Mouse (Mus musculus): Measurements from ENCODE around the gene Ddr1.
"Not testable (repeated sequence)": the region's sequence is repeated elsewhere in the genome, so short reads cannot be mapped to it uniquely, and the experiment has no call there.

Gene Ddr1

GRCm38 (mm10) chr17:35704621-35705464 lies at the start of gene Ddr1:
TSS of gene Ddr1 (minus strand) at chr17:35704621.
- in situ Hi-C loops (cut with MboI, MseI): no loop called here

DNA sequence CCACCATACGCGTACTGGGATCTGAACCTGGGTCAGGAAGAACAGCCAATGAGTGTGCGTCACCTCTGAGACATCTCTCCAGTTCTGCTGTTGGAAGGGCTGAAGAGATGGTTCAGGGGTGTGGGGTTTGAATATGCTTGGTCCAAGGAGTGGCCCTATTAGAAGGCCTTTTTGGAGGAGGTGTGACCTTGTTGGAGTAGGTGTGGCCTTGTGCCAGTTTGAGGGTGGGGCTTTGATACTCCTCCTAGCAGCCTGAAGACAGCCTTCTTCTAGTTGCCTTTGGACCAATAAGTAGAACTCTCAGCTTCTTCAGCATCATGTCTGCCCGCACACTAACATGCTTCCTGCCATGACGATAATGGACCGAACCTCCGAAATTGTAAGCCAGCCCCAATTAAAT lies 49.2 kb upstream of the Ddr1 start:
- in situ Hi-C loops (cut with MboI, MseI): no loop called here

- in situ Hi-C loops (cut with MboI, MseI): no loop called here
Measured at GRCm38 (mm10) chr17:35752221-35752811, 47.9 kb upstream of the Ddr1 start.

- in situ Hi-C loops (cut with MboI, MseI): no loop called here
Measured at GRCm38 (mm10) chr17:35749685-35750084, 45.3 kb upstream of the Ddr1 start.

DNA sequence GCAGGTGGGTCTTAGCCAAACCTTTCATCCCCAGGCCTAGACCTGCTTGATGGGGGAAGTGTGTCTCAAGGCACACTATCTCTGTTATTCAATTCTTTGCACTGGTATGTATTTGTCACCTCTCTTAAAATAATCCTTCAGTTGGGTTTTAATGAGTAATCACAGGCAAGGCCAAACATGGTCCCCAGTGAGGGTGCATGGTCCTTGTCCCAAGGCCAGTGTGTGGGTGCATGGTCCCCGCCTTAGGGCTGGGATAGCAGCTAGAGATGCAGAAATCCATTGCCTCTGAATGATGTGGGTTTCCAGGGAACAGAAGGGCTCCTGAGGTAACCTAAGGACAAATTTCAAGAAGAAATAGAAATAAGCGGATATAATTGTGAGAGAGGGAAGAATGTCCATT lies 39.9 kb upstream of the Ddr1 start:
- in situ Hi-C loops (cut with MboI, MseI): no loop called here

- in situ Hi-C loops (cut with MboI, MseI): no loop called here
Measured at GRCm38 (mm10) chr17:35742948-35743347, 38.5 kb upstream of the Ddr1 start.

- in situ Hi-C loops (cut with MboI, MseI): no loop called here
Measured at GRCm38 (mm10) chr17:35741589-35742226, 37.3 kb upstream of the Ddr1 start.

DNA sequence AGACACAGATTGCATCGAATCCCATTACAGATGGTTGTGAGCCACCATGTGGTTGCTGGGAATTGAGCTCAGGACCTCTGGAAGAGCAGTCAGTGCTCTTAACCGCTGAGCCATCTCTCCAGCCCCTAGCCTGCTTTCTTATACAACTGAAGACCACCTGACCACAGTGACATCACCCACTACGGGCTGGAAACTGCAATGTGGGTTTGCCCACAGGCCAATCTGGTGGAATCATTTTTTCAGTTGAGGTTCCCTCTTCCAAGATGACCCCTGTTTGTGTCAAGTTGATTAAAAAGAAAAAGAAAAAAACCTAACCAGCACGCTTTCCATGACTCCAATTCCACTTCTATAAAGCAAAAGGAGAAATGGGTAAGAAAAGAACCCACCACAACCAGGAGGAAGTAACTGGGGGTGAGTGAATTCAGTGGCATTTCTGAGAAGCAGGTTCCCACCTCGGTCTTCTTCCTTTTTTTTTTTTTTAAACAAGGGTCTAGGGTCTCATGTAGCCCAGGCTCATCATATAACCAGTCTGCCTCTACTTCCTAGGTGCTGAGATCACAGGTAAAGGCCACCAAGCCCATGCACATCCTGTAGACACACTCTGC lies 36.0 kb upstream of the Ddr1 start:
- in situ Hi-C loops (cut with MboI, MseI): no loop called here

GRCm38 (mm10) chr17:35739675-35740074 lies 35.3 kb upstream of the Ddr1 start:
- in situ Hi-C loops (cut with MboI, MseI): loop anchor here (5.0 kb wide), 1 partner anchor 78 kb away; no protein-coding TSS in a partner anchor

GRCm38 (mm10) chr17:35737743-35738142 lies 33.3 kb upstream of the Ddr1 start:
- in situ Hi-C loops (cut with MboI, MseI): loop anchor here (5.0 kb wide), 1 partner anchor 80 kb away; no protein-coding TSS in a partner anchor

GRCm38 (mm10) chr17:35736280-35736960 lies 32.0 kb upstream of the Ddr1 start:
- in situ Hi-C loops (cut with MboI, MseI): loop anchor here (5.0 kb wide), 1 partner anchor 81 kb away; no protein-coding TSS in a partner anchor

- in situ Hi-C loops (cut with MboI, MseI): no loop called here
Measured at GRCm38 (mm10) chr17:35734478-35734877, 30.1 kb upstream of the Ddr1 start.

GRCm38 (mm10) chr17:35733398-35733797 lies 29.0 kb upstream of the Ddr1 start:
- in situ Hi-C loops (cut with MboI, MseI): no loop called here

- in situ Hi-C loops (cut with MboI, MseI): no loop called here
Measured at GRCm38 (mm10) chr17:35731431-35732145, 27.2 kb upstream of the Ddr1 start.

DNA sequence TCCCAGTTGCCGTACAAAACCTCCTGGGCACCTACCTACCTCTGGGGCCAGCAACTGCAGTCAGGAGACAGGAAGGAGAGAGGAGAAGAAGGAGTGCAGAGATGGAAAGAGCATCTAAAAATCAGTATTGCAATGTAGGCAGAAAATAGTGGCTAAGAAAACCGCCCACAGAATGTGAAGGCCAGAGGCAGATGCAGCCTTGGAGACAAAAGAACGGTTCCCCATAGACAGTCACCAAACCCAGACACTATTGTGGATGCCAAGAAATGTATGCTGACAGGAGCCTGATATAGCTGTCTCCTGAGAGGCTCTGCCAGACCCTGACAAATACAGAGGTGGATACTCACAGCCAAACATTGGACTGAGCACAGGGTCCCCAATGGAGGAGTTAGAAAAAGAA lies 25.7 kb upstream of the Ddr1 start:
- in situ Hi-C loops (cut with MboI, MseI): not testable (repeated sequence)

DNA sequence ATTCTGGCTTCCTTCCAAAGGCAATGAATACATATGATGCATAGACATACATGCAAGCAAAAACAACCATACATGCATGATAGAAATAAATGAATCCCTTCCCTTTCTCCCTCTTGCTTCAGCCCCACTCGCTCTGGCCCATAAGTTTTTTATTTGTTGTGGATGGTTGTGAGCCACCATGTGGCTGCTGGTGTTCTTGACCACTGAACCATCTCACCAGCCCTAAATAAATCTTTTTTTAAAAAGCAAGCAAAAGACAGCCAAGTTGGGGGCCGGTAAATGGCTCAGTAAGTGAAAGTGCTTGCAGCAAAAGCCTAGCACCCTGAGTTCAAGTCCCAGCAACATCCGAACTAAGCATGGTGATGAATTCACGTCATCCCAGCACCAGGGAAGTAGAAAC lies 24.4 kb upstream of the Ddr1 start:
- in situ Hi-C loops (cut with MboI, MseI): loop anchor here (5.0 kb wide), 1 partner anchor 97 kb away; no protein-coding TSS in a partner anchor

DNA sequence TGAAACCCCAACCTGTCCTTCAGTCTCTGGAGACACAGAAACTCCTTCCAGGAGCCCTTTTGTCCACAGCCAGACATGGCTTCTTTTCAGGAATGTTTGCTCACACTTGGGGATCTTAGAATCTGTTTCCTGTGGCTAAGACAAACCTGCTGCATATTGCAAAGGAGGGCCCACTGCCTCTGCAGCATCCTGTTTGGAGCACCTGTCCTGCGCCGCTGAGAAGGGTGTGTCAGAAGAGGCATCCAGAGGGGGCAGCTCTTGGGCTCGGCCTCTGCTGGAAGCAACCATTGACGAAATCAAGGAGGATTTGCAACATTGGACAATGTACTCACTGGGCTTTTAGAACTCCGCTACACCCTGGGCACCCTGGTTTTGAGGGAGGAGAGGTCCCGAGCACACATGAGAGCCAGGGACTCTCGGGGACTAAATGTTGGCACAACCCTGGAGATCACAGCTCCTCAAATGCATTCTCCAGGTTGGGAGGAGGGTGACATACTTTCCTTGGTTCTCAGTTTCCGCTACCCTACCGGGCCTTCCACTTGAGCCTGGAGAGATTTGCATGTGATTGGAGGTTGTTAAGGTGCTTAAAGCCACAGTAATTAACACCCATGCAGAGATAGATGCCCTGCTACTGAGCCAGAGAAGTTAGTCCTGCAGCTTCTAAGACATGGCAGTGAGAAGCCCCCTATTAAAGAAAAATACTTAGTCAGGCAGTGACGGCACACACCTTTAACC lies 23.2 kb upstream of the Ddr1 start:
- in situ Hi-C loops (cut with MboI, MseI): loop anchor here (5.0 kb wide), 1 partner anchor 95 kb away; no protein-coding TSS in a partner anchor

GRCm38 (mm10) chr17:35727028-35727427 lies 22.6 kb upstream of the Ddr1 start:
- in situ Hi-C loops (cut with MboI, MseI): loop anchor here (5.0 kb wide), 1 partner anchor 95 kb away; no protein-coding TSS in a partner anchor

DNA sequence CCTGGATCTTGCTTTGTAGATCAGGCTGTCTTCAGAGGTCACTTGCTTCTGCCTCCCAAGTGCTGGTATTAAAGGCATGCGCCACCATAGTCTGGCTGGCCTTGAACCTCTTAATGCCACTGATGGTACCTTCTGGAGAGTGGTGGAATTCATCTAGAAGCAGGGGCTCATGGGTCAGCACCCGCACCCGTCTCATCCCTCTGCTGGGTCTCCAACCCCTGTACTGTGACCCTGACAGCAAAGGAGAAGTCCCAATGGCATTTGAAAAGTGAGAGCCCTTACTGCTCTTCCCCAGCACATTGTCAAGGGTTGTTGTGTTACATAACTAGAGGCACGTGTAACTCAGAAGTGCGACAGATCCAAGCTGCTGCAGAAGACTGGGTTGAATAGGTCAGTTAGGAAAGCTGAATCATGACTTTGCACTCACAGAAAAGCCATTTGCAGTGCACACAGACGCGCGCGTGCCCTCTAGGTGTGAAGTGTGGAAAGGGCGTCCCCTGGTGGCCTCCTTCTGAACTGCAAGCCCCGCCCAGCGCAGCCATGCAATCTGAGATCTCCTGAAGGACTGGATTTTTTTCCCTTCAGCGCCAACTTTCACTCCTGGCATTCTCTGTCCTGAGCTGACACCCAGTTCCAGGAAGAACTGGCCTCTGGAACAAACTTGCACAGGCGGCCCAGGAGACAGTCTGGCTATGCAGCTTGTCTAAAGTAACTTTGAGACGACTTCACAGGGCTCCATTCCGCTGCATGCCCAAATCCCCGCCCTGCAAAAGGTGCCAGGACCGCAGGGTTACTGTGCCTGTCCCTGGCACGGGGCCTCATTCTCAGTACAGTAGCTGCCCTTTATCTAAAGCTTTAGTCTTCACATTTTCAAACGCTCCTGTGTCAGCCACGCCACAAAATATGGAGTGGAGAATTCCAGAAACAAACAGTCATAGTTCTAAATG lies 21.1 kb upstream of the Ddr1 start:
- in situ Hi-C loops (cut with MboI, MseI): loop anchor here (5.0 kb wide), 1 partner anchor 93 kb away; no protein-coding TSS in a partner anchor
